16 mouse cellular contexts compared by ENCODE assay signal in genomic region chr1:156620951-156621350, GRCm38 (mm10).
"Had no signal": no experiment of that assay in that cellular context is flagged by ENCODE, and none has a peak within 500 bp of the region (broad histone marks: within the 10 kb centered on the region; RNA-seq: fewer than 3 reads in every experiment).

No protein-coding gene starts in this region.

- H3K4me2 ChIP-seq: intestine, embryonic 15.5 days; limb, embryonic 12.5 days; neural tube, embryonic 15.5 days; stomach, embryonic 15.5 days had no signal

- H3K4me3 ChIP-seq: intestine, embryonic 15.5 days; limb, embryonic 12.5 days; midbrain, embryonic 10.5 days; myocyte; neural tube, embryonic 15.5 days; stomach, embryonic 15.5 days had no signal

- DNase-seq: kidney, adult 2 months; kidney, postnatal 25 days; liver; lung, adult 18-20 months; lung, postnatal 4 days; midbrain, embryonic 14.5 days; retina, postnatal 1 day; right cerebral cortex, postnatal 14 days; thymus, postnatal 36 days had no signal

- H3K9me3 ChIP-seq: intestine, embryonic 15.5 days; limb, embryonic 12.5 days; midbrain, embryonic 10.5 days; neural tube, embryonic 15.5 days; stomach, embryonic 15.5 days had no signal

- H3K36me3 ChIP-seq: intestine, embryonic 15.5 days had no signal

- H3K27ac ChIP-seq: intestine, embryonic 15.5 days; limb, embryonic 12.5 days; liver, embryonic 14.5 days; stomach, embryonic 15.5 days had no signal

- H3K9ac ChIP-seq: intestine, embryonic 15.5 days; limb, embryonic 12.5 days; liver, embryonic 14.5 days; neural tube, embryonic 15.5 days; stomach, embryonic 15.5 days had no signal

- ATAC-seq: intestine, embryonic 15.5 days had no signal

- H3K27me3 ChIP-seq: intestine, embryonic 15.5 days; limb, embryonic 12.5 days; neural tube, embryonic 15.5 days; stomach, embryonic 15.5 days had no signal
